Mouse (Mus musculus) liver (tissue): Measurements from ENCODE around the gene Gm9857.
A peak's percentile ranks its signal among the peaks of the same experiment; 100 is the strongest.

Experiments used
- DNase-seq: peaks from one replicate; pipeline ENCODE4 v3.0.0-alpha.2; 2020; ENCODE audit warnings: mixed read lengths

Gm9857 gene

DNA sequence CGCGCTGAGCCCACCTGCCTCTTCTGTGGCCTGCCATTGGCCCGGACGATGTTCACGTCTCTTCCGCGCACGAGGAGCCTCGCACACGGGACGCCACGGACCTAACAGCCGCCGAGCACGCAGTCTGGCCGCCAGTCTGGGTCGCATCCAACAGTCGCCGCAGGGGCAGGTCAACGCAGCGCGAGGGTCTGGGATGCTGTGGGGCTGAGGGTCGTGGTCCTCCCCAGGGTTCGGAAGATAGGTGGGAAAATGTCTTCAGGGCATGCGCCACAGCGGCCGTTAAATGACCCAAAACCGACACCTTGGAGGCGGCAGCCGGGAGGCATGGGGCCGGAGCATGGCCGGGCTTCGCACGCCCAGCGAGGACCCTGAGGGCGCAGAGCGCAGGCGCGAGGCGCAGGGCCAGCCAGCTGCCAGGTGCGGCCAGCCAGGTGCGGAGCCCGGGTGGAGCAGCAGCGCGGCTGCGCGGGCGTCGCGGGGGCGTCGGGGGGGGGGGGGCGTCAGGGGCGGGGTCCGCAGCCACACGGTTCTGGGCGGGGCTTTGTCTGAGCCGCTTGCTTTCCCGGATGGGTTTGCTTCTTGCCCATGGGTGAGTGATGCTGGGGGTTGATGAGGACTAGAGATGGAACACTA lies at the start of gene Gm9857:
Gm9857 (minus strand) TSS at position 445 of the 633 bp plus-strand sequence.
- no peak for DNase-seq

DNA sequence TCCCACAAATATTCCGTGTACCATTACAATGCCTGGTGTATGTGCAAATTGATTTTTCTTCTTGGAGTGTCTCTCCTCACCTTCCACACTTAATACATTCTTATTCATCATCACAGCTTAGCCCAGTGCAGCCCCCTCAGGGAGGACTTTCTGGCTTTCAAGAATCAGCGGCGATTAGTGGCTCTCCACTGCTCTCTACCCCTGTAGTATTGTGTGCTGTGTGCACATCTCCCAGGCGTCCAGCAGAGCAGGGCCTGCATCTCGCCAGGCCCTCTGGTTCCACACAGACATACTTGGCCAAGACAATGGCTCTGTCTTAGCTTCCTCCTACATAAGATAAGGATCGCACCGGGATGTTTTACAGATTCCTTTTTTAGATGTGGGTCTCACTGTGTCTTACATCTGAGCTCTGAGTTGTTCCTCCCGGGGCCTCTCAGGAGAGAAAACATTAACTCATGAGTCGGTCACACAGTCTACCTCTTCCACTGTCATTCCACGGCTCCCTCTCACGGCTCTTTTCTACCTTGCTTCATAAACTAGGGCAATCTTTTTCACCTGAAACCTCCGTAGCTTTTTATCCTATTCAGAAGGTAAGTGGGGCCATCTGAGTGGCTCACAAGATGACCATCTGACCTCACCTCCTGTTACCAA lies 46.9 kb upstream of the Gm9857 start:
- DNase-seq = no peak

DNA sequence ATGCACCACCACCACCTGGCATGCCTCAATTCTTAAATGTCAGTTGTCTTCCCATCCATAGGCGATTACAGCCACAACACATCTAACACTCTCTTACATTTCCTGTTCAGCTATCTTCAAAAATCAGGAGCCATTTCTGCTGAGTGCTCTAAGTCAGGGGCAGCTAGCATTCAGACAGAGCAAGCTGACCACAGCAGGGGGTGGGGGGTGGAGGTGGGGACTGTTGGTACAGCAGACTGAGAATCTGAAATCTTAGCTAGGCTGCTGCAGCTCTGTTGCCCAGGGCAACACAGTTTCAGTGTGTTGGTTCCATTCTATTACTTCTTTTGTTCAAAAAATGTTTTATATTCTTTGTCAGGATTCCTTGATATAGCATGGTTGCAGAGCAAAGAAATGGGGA lies 46.3 kb upstream of the Gm9857 start:
- DNase-seq = no peak

GRCm38 (mm10) chr3:108983989-108984388 lies 43.7 kb upstream of the Gm9857 start:
- peak; percentile 54 for DNase-seq

DNA sequence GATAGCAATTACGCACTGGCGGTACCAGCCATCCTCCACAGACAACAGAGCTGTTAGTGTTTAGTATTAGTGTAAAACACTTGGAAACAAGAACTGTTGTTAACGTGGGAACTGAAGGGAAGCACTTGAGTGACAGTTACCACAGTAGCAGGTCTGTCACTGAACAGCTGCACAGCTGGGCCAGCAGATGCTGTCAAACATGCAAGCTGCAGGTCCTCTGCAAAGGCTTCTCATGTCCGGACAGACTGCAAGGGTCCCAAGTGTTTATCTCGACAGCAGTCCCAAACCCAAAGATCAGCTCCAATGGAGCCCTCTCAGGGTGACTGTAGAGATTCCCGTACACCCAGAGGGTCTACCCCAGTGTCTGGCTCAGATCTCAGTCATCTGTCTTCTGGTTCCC lies 41.7 kb upstream of the Gm9857 start:
- no peak for DNase-seq

GRCm38 (mm10) chr3:108977340-108978030 lies 37.2 kb upstream of the Gm9857 start:
- peak; percentile 30 for DNase-seq

DNA sequence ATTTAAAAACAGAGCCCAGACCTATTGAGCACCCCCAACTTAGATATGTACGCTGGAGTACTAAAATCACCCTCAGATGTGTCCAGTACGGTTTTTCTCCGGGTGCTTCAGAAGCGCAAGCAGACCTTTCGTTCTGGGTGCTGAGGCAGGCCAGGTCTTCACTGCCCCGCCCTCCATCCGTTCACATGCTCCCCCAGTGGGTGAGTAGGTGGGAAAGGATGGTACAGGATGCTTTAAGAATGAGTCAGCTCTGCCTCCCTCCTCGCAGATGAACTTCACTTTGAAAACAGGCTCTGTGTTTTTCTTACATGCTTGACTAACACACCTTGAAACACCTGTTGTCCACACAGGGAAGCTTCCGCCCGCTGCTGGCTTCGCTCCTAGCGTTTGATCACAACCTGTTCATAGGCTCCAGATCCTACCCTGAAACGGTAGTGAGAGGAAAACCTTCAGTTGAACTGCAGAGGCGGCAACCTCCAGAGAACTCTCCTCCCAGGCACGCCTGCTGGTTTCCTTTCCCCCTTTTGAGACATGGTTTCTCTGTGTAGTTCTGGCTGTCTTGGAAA lies 34.8 kb upstream of the Gm9857 start:
- no peak for DNase-seq

- DNase-seq = no peak
Observed at GRCm38 (mm10) chr3:108973980-108974660, 33.9 kb upstream of the Gm9857 start.

DNA sequence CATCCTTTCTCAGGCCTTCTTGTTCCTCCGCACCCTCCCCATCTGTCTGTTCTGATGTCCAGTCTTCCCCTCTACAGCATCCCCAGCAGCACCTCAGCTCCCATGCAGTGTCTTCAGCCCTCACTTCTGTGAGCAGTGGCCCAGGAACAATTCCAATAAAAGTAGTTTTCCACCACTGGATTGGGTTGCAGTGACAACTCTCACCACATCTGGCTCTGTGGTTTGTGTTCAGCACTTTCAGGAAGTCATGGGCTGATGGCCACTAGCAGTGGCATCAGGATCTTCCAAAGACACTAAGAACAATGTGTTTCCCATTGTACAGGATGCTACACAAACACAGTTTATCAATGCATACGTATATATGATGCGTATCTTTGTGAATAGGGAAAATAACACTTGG lies 25.8 kb upstream of the Gm9857 start:
- DNase-seq = no peak

DNA sequence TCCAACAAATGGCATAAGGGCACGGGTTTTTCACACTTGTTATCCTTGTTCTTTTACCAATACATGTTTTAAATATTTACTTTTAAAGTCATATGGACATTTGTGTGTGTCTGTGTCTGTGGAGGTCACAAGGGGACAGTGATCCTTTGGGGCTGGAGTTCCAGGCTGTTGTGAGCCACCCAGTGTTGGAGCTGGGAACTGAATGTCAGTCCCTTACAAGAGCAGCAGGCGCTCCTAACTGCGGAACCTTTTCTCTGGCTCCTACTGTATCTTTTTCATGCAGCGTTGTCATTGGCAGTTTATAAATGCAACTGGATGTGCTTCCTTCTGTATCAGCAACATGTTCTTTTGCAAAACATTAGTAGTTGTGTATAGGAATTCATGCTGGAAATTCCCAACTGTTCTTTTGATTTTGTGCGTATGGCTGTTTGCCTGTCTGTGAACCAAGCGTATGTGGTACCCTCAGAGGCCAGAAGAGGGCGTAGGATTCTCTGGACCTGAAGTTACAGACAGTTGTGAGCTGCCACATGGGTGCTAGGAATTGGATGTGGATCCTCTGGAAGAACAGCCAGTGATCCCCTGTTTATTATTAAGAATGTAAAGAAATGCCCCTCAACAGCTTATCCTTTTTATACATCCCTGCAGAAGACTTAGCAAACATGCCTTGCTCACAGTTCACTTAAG lies 24.3 kb upstream of the Gm9857 start:
- no peak for DNase-seq

- no peak for DNase-seq
Observed at GRCm38 (mm10) chr3:108963776-108964175, 23.5 kb upstream of the Gm9857 start.

- no peak for DNase-seq
Observed at GRCm38 (mm10) chr3:108963278-108963677, 23.0 kb upstream of the Gm9857 start.

GRCm38 (mm10) chr3:108961655-108962054 lies 21.4 kb upstream of the Gm9857 start:
- DNase-seq = no peak

- DNase-seq = no peak
Observed at GRCm38 (mm10) chr3:108961226-108961625, 21.0 kb upstream of the Gm9857 start.

DNA sequence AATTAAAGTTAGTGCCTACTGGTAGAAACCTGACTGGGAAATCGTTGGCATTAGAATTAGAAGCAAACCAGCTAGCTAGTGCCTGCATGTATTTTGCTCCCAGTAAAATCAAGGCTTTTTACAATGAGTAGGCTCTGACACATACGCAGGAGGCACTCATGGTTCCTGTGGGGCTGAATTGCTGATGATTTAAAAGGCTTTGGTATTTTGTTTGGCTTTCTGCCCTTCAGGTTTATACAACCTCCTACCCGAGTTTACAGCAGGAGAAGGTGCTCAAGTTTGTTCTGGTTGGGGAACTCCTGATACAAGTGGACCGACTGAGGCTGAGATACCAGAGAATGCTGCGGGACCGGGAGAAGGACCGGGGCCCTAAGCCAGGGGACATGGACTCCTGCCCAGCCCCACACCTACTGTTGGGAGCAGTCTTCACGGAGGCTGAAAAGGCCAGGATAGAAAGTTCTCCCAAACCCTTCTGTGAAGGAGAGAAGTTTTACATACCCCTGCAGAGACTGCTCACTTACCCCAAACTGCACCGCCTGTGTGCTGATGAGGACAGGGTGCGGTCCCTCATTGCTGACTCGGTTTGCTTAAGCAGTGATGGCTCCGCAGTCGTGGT lies 19.5 kb upstream of the Gm9857 start:
- DNase-seq = no peak

DNA sequence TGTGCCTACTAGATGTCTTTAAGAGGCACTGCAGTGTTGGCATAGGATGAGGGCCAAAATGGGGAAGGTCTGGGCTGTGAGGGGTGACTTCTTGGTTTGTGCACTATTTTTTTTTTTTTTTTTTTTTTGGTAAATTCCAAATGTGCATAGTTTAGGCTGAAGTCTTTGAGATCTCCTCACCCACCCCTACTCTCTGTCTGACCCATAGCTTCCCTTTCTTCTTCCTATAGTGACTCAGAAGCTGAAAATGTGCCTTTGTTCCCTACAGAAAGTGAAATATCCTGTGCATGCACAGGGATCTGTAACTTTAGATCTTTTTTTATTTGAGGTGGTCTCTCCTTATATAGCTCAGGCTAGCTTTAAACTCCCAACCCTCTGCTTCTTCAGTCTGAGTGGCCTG lies 17.7 kb upstream of the Gm9857 start:
- no peak for DNase-seq

GRCm38 (mm10) chr3:108940996-108941395 lies 751 bp upstream of the Gm9857 start:
- DNase-seq = no peak

GRCm38 (mm10) chr3:108939573-108939972 lies 672 bp downstream of the Gm9857 start, which contains the start of gene Henmt1:
Gene Henmt1, plus strand, starts transcription at chr3:108939873.
- no peak for DNase-seq

GRCm38 (mm10) chr3:108938691-108939090 lies 1.6 kb downstream of the Gm9857 start:
- no peak for DNase-seq

- no peak for DNase-seq
Observed at GRCm38 (mm10) chr3:108933557-108933956, 6.7 kb downstream of the Gm9857 start.

- DNase-seq = no peak
Observed at GRCm38 (mm10) chr3:108926308-108926707, 13.9 kb downstream of the Gm9857 start.

- DNase-seq = no peak
Observed at GRCm38 (mm10) chr3:108925677-108926076, 14.6 kb downstream of the Gm9857 start.
